Mouse (Mus musculus) lung, adult 18-20 months (tissue): ENCODE data around the gene Fbxo44.
A peak's percentile ranks its signal among the peaks of the same experiment; 100 is the strongest.
"Not testable (repeated sequence)": the region's sequence is repeated elsewhere in the genome, so short reads cannot be mapped to it uniquely, and the experiment has no call there.

Experiments used
- DNase-seq, 2 experiments: peaks; one replicate each; pipeline ENCODE4 v3.0.0; 2022; ENCODE audit warnings: mixed read lengths in 2 of 2

Gene Fbxo44

GRCm38 (mm10) chr4:148128672-148129071 lies 31.6 kb downstream of the Fbxo44 start:
- DNase-seq, result no peak

GRCm38 (mm10) chr4:148128241-148128640 lies 32.0 kb downstream of the Fbxo44 start:
- no peak for DNase-seq

GRCm38 (mm10) chr4:148122694-148123066 lies 37.6 kb downstream of the Fbxo44 start:
- no peak for DNase-seq

GRCm38 (mm10) chr4:148121982-148122693 lies 38.1 kb downstream of the Fbxo44 start:
- DNase-seq, result no peak

GRCm38 (mm10) chr4:148121362-148121761 lies 38.9 kb downstream of the Fbxo44 start:
- no peak for DNase-seq

- DNase-seq, result no peak
Observed at GRCm38 (mm10) chr4:148120555-148120954, 39.7 kb downstream of the Fbxo44 start.

GRCm38 (mm10) chr4:148119578-148119977 lies 40.7 kb downstream of the Fbxo44 start:
- DNase-seq, result not testable (repeated sequence)

- no peak for DNase-seq
Observed at GRCm38 (mm10) chr4:148117392-148117791, 42.9 kb downstream of the Fbxo44 start.

GRCm38 (mm10) chr4:148116657-148117056 lies 43.6 kb downstream of the Fbxo44 start:
- no peak for DNase-seq

- DNase-seq, result peak in 1 of 2 experiments; percentile 33
Observed at GRCm38 (mm10) chr4:148115467-148115866, 44.8 kb downstream of the Fbxo44 start.

GRCm38 (mm10) chr4:148114758-148115391 lies 45.4 kb downstream of the Fbxo44 start:
- peak; percentile 81 to 82 for DNase-seq

- DNase-seq, result no peak
Observed at GRCm38 (mm10) chr4:148112519-148112918, 47.8 kb downstream of the Fbxo44 start.

GRCm38 (mm10) chr4:148109215-148109614 lies 51.1 kb downstream of the Fbxo44 start:
- DNase-seq, result no peak

GRCm38 (mm10) chr4:148108565-148109100 lies 51.6 kb downstream of the Fbxo44 start:
- DNase-seq, result no peak

- DNase-seq, result no peak
Observed at GRCm38 (mm10) chr4:148107621-148108291, 52.5 kb downstream of the Fbxo44 start.

- no peak for DNase-seq
Observed at GRCm38 (mm10) chr4:148104146-148104545, 56.1 kb downstream of the Fbxo44 start.
